Mouse (Mus musculus): ENCODE measurements around the gene Hist1h2ad.
A peak's percentile ranks its signal among the peaks of the same experiment; 100 is the strongest.
"Not testable (repeated sequence)": the region's sequence is repeated elsewhere in the genome, so short reads cannot be mapped to it uniquely, and the experiment has no call there.

DNA sequence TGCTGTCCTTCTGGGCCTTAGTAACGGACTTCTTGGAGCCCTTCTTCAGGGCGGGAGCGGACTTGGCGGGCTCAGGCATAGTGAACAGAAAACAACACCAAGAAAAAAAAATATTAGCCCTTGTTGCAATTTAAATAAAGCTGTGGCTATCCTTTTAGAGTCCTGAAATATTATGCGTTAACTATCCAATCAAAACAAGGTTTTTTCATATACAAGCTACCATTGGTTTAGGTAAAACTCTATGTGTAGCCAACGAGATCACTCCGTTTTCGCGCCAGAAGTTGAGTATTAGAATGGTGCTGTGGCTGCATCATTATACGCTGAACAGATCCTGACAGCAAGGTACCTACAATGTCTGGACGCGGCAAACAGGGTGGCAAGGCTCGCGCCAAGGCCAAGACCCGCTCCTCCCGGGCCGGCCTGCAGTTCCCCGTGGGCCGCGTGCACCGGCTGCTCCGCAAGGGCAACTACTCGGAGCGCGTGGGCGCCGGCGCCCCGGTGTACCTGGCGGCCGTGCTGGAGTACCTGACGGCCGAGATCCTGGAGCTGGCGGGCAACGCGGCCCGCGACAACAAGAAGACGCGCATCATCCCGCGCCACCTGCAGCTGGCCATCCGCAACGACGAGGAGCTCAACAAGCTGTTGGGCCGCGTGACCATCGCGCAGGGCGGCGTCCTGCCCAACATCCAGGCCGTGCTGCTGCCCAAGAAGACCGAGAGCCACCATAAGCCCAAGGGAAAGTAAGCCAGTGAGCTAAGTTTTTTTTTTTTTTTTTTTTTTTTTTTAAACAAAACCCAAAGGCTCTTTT is 40.4 kb upstream of the Hist1h2ad start, which contains the start of gene Hist1h2af:
- peak; percentile 57 for TF ChIP-seq POLR2A (IDR thresholded peaks at IDR 0.05; ENCODE audit: insufficient read length, low read depth)
- TF ChIP-seq MAX (IDR thresholded peaks at IDR 0.05; ENCODE audit: low read depth); MYOD1 (IDR thresholded peaks at IDR 0.05; ENCODE audit: control insufficient read depth in 1 of 3, insufficient read length in 2 of 3, low read depth in 2 of 3); TCF12 (IDR thresholded peaks at IDR 0.05; ENCODE audit: insufficient read depth, poor library complexity, severe bottlenecking); MYOG (IDR thresholded peaks at IDR 0.05; ENCODE audit: control insufficient read depth in 1 of 3, insufficient read depth in 1 of 3, insufficient read length in 2 of 3, low read depth in 2 of 3); SRF (IDR thresholded peaks at IDR 0.05; ENCODE audit: control insufficient read depth, insufficient read length, low read depth); USF1 (IDR thresholded peaks at IDR 0.05; ENCODE audit: low read depth); CEBPB (IDR thresholded peaks at IDR 0.05; ENCODE audit: insufficient read depth, poor library complexity, severe bottlenecking); TCF3 (IDR thresholded peaks at IDR 0.05; ENCODE audit: insufficient read length, low read depth); REST (IDR thresholded peaks at IDR 0.05; ENCODE audit: insufficient read depth, insufficient read length): not testable (repeated sequence)
- peak; percentile 79 for TF ChIP-seq POLR2AphosphoS2 (IDR thresholded peaks at IDR 0.05; ENCODE audit: insufficient read length, low read depth)
- peak; percentile 68 for TF ChIP-seq E2F4 (IDR thresholded peaks at IDR 0.05; ENCODE audit: insufficient read depth)

Measured in myocyte (in vitro differentiated cells).